Mouse (Mus musculus): ENCODE results near the gene Atl3. TPM values are rescaled to one million over a fixed set of nuclear protein-coding genes. Genes with fewer than 3 reads are reported as not detected.
A peak's percentile ranks its signal among the peaks of the same experiment; 100 is the strongest.

Gene Atl3
- polyA plus RNA-seq, 1 experiment from 2014 or later = 8.5 TPM

GRCm38 (mm10) chr19:7569650-7570049 lies 75.8 kb downstream of the Atl3 start:
- H3K4me1 ChIP-seq = peaks cover 24% of the 10 kb centered on the region
- WGBS = 89% methylated on average over 5 of the region's 5 CpGs
- DNase-seq (ENCODE audit: low spot score) = no peak
- H3K4me3 ChIP-seq = no peak overlapping the region
- no peaks in the 10 kb centered on the region for H3K27me3 ChIP-seq (replicated peaks; ENCODE audit: low read depth, poor library complexity, severe bottlenecking)
- no peaks in the 10 kb centered on the region for H3K9me3 ChIP-seq
- no peak overlapping the region for H3K27ac ChIP-seq (replicated peaks)
- H3K36me3 ChIP-seq (replicated peaks) = no peaks in the 10 kb centered on the region

- 87% methylated on average over 1 of the region's 1 CpGs for WGBS
- no peak overlapping the region for H3K4me3 ChIP-seq
- no peak for DNase-seq (ENCODE audit: low spot score)
Observed at GRCm38 (mm10) chr19:7576180-7576579, 82.3 kb downstream of the Atl3 start.

GRCm38 (mm10) chr19:7577710-7578109 lies 83.9 kb downstream of the Atl3 start:
- 86% methylated on average over 3 of the region's 3 CpGs for WGBS

More at GRCm38 (mm10) chr19:7576180-7576579, 82.3 kb downstream of the Atl3 start:
- H3K4me1 ChIP-seq = no peaks in the 10 kb centered on the region
- no peaks in the 10 kb centered on the region for H3K9me3 ChIP-seq
- H3K27me3 ChIP-seq (replicated peaks; ENCODE audit: low read depth, poor library complexity, severe bottlenecking) = no peaks in the 10 kb centered on the region
- no peaks in the 10 kb centered on the region for H3K36me3 ChIP-seq (replicated peaks)
- H3K27ac ChIP-seq (replicated peaks) = no peak overlapping the region

GRCm38 (mm10) chr19:7581042-7581441 lies 87.2 kb downstream of the Atl3 start:
- Histone ChIP-seq H3K4me1 (peaks cover 8% of the 10 kb centered on the region), H3K4me3 (no peak overlapping the region), H3K9me3 (no peaks in the 10 kb centered on the region), H3K36me3 (replicated peaks) (no peaks in the 10 kb centered on the region), H3K27me3 (replicated peaks; ENCODE audit: low read depth, poor library complexity, severe bottlenecking) (no peaks in the 10 kb centered on the region), H3K27ac (replicated peaks) (no peak overlapping the region)
- DNase-seq (ENCODE audit: low spot score) = no peak
- WGBS = 71% methylated on average over 5 of the region's 5 CpGs

More at GRCm38 (mm10) chr19:7577710-7578109, 83.9 kb downstream of the Atl3 start:
- Histone ChIP-seq H3K4me3 (no peak overlapping the region), H3K27me3 (replicated peaks; ENCODE audit: low read depth, poor library complexity, severe bottlenecking) (no peaks in the 10 kb centered on the region), H3K9me3 (no peaks in the 10 kb centered on the region), H3K27ac (replicated peaks) (no peak overlapping the region), H3K4me1 (no peaks in the 10 kb centered on the region), H3K36me3 (replicated peaks) (no peaks in the 10 kb centered on the region)
- DNase-seq (ENCODE audit: low spot score) = no peak

- H3K27me3 ChIP-seq (replicated peaks; ENCODE audit: low read depth, poor library complexity, severe bottlenecking) = no peaks in the 10 kb centered on the region
Observed at GRCm38 (mm10) chr19:7583101-7583500, 89.3 kb downstream of the Atl3 start.

GRCm38 (mm10) chr19:7583599-7583998 lies 89.8 kb downstream of the Atl3 start:
- H3K4me1 ChIP-seq = peaks cover 8% of the 10 kb centered on the region
- no peak overlapping the region for H3K4me3 ChIP-seq
- no peaks in the 10 kb centered on the region for H3K27me3 ChIP-seq (replicated peaks; ENCODE audit: low read depth, poor library complexity, severe bottlenecking)
- H3K9me3 ChIP-seq = 0 out of 2 replicates have a peak, but pooled peaks cover 5% of the 10 kb centered on the region
- no peak overlapping the region for H3K27ac ChIP-seq (replicated peaks)
- WGBS = 76% methylated on average over 3 of the region's 3 CpGs
- H3K36me3 ChIP-seq (replicated peaks) = peaks cover 5% of the 10 kb centered on the region; the same call in 1 of the 2 replicates
- DNase-seq (ENCODE audit: low spot score) = no peak

More at GRCm38 (mm10) chr19:7583101-7583500, 89.3 kb downstream of the Atl3 start:
- H3K4me1 ChIP-seq = peaks cover 8% of the 10 kb centered on the region
- 53% methylated on average over 7 of the region's 7 CpGs for WGBS
- DNase-seq (ENCODE audit: low spot score) = peak; percentile 29
- H3K27ac ChIP-seq (replicated peaks) = no peak overlapping the region
- H3K4me3 ChIP-seq = no peak overlapping the region
- 0 out of 2 replicates have a peak, but pooled peaks cover 1% of the 10 kb centered on the region for H3K36me3 ChIP-seq (replicated peaks)
- H3K9me3 ChIP-seq = 0 out of 2 replicates have a peak, but pooled peaks cover 1% of the 10 kb centered on the region

- no peak overlapping the region for H3K4me3 ChIP-seq
- no peak overlapping the region for H3K27ac ChIP-seq (replicated peaks)
- 0 out of 2 replicates have a peak, but pooled peaks cover 5% of the 10 kb centered on the region for H3K9me3 ChIP-seq
- no peak for DNase-seq (ENCODE audit: low spot score)
- H3K4me1 ChIP-seq = peaks cover 8% of the 10 kb centered on the region
- H3K36me3 ChIP-seq (replicated peaks) = peaks cover 5% of the 10 kb centered on the region; the same call in 1 of the 2 replicates
- H3K27me3 ChIP-seq (replicated peaks; ENCODE audit: low read depth, poor library complexity, severe bottlenecking) = no peaks in the 10 kb centered on the region
- WGBS = 87% methylated on average over 8 of the region's 8 CpGs
Observed at GRCm38 (mm10) chr19:7585279-7585678, 91.4 kb downstream of the Atl3 start.

GRCm38 (mm10) chr19:7585764-7586163 lies 91.9 kb downstream of the Atl3 start:
- no peaks in the 10 kb centered on the region for H3K27me3 ChIP-seq (replicated peaks; ENCODE audit: low read depth, poor library complexity, severe bottlenecking)
- WGBS = 92% methylated on average over 6 of the region's 6 CpGs
- H3K27ac ChIP-seq (replicated peaks) = no peak overlapping the region
- DNase-seq (ENCODE audit: low spot score) = no peak
- H3K4me3 ChIP-seq = no peak overlapping the region
- H3K4me1 ChIP-seq = peaks cover 8% of the 10 kb centered on the region
- 0 out of 2 replicates have a peak, but pooled peaks cover 5% of the 10 kb centered on the region for H3K9me3 ChIP-seq
- H3K36me3 ChIP-seq (replicated peaks) = peaks cover 5% of the 10 kb centered on the region; the same call in 1 of the 2 replicates

Other genes with a start within 250 kb of the Atl3 start
- 51.0 and 58.6 TPM in 2 replicates for gene Rcor2, start 226.7 kb upstream of the Atl3 start, polyA plus RNA-seq (2016; fragmentation: Nextera tagmentation; extraction: Ambion mirVana)
- 48.5 and 49.1 TPM in 2 replicates for gene Mark2, start 152.2 kb upstream of the Atl3 start, polyA plus RNA-seq (2016; fragmentation: Nextera tagmentation; extraction: Ambion mirVana)
- gene Spindoc, start 111.0 kb upstream of the Atl3 start, polyA plus RNA-seq (2016; fragmentation: Nextera tagmentation; extraction: Ambion mirVana) = 44.5 and 51.7 TPM in 2 replicates
- 6.1 and 7.1 TPM in 2 replicates for gene 2700081O15Rik, start 76.4 kb upstream of the Atl3 start, polyA plus RNA-seq (2016; fragmentation: Nextera tagmentation; extraction: Ambion mirVana)
- 145 and 153 TPM in 2 replicates for gene Rtn3, start 10.8 kb upstream of the Atl3 start, polyA plus RNA-seq (2016; fragmentation: Nextera tagmentation; extraction: Ambion mirVana)
- 6.5 and 7.3 TPM in 2 replicates for gene Pla2g16, start 63.4 kb downstream of the Atl3 start, polyA plus RNA-seq (2016; fragmentation: Nextera tagmentation; extraction: Ambion mirVana)
- 0.08 and 0.24 TPM in 2 replicates for gene Lgals12, start 113.2 kb downstream of the Atl3 start, polyA plus RNA-seq (2016; fragmentation: Nextera tagmentation; extraction: Ambion mirVana)
- gene Hrasls5, start 118.5 kb downstream of the Atl3 start, polyA plus RNA-seq (2016; fragmentation: Nextera tagmentation; extraction: Ambion mirVana) = not detected in 2 replicates
- gene Slc22a19, start 217.3 kb downstream of the Atl3 start, polyA plus RNA-seq (2016; fragmentation: Nextera tagmentation; extraction: Ambion mirVana) = not detected in 2 replicates